Mouse (Mus musculus) megakaryocyte, embryonic 14.5 days (primary cell): ENCODE data around the gene Hs3st5.

Experiments used
- FLI1 ChIP-seq: IDR thresholded peaks from 2 replicates; pipeline ENCODE4 v1.6.1; 2012; ENCODE audit warnings: low read length, inconsistent platforms, mixed read lengths
- GATA1 ChIP-seq: IDR thresholded peaks from 3 replicates; pipeline ENCODE4 v1.6.1; 2012; ENCODE audit warnings: mixed read lengths, low read length, inconsistent platforms, borderline replicate concordance

- TF ChIP-seq GATA1: no peak
- no peak for TF ChIP-seq FLI1
Observed at GRCm38 (mm10) chr10:36773595-36773994, 267.0 kb downstream of the Hs3st5 start.
